Mouse (Mus musculus) hindbrain, embryonic 11.5 days (tissue): ENCODE measurements around the gene Ssc4d. TPM values are rescaled to one million over a fixed set of nuclear protein-coding genes. Genes with fewer than 3 reads are reported as not detected.

ENCODE experiments used
- ATAC-seq: fragments of 200-750 bp; cut with Nextera tagmentation; 2 replicates; pipeline ENCODE4 v1.8.0; 2017; ENCODE audit warnings: mild to moderate bottlenecking, moderate TSS enrichment, moderate library complexity; ENCODE audit not compliant: low FRiP score
- DNase-seq: peaks from one replicate; pipeline ENCODE4 v3.0.0-alpha.2; 2015; ENCODE audit warnings: low spot score
- H3K27ac ChIP-seq: fragments of 300-500 bp; sonication (generic); 2 replicates; pipeline ENCODE4 v1.5.1; 2014; ENCODE audit warnings: mild to moderate bottlenecking, low read depth, low read length
- H3K27me3 ChIP-seq: fragments of 300-500 bp; sonication (generic); 2 replicates; pipeline ENCODE4 v1.6.1; 2014; ENCODE audit warnings: mild to moderate bottlenecking, low read length, moderate library complexity, mixed read lengths; ENCODE audit not compliant: control insufficient read depth, insufficient read depth
- H3K36me3 ChIP-seq: fragments of 300-500 bp; sonication (generic); 2 replicates; pipeline ENCODE4 v1.6.1; 2014; ENCODE audit warnings: mild to moderate bottlenecking, low read length, moderate library complexity, mixed read lengths; ENCODE audit not compliant: control insufficient read depth, insufficient read depth
- H3K4me1 ChIP-seq: fragments of 300-500 bp; sonication (generic); replicated peaks from 2 replicates; pipeline ENCODE4 v1.6.1; 2014; ENCODE audit warnings: low read length, mixed read lengths; ENCODE audit not compliant: control insufficient read depth, insufficient read depth
- H3K4me2 ChIP-seq: fragments of 300-500 bp; sonication (generic); replicated peaks from 2 replicates; pipeline ENCODE4 v1.6.1; 2014; ENCODE audit warnings: mild to moderate bottlenecking, low read depth, low read length
- H3K4me3 ChIP-seq: fragments of 300-500 bp; sonication (generic); 2 replicates; pipeline ENCODE4 v1.5.1; 2014; ENCODE audit warnings: low read depth, low read length
- H3K9ac ChIP-seq: fragments of 300-500 bp; sonication (generic); 2 replicates; pipeline ENCODE4 v1.6.1; 2014; ENCODE audit warnings: low read depth, low read length
- H3K9me3 ChIP-seq: fragments of 300-500 bp; sonication (generic); 2 replicates; pipeline ENCODE4 v1.6.1; 2016; ENCODE audit warnings: low read length; ENCODE audit not compliant: control insufficient read depth
- WGBS: fragments of 180-500 bp; shearing (Covaris S2); extraction: QIAGEN DNeasy Blood & Tissue Kit; methylation state at CpG from one replicate; pipeline ENCODE4 v1.1.7; 2014; 5-methylcytosine and 5-hydroxymethylcytosine counted together
- polyA plus RNA-seq: library from polyadenylated mRNA; unstranded; fragments of >200 nt; fragmentation: Nextera tagmentation; extraction: Ambion mirVana; gene quantifications from 2 replicates; pipeline ENCODE4 v1.2.1, GENCODE M21; 2014

Gene Ssc4d
- polyA plus RNA-seq, 1 experiment from 2014 or later: 1.6 TPM

DNA sequence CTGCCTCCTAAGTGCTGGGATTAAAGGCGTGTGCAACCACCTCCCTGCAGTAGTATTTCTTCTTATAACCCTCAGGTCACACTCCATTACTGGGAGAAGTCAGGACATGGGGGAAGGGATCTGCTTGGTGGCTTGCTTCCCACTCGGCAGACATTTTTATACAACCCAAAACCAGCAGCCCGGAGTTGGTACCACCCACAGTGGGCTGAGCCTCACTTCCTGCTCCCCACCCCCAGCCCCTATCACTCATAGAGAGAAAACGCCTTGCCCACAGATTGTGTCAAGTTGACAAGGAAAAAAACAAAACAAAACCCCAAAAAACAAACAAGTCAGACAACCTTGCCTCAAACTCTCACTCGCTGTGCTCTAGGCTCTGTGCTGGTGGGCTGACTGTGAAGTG, 61.1 kb downstream of the Ssc4d start:
- no peak overlapping the region for H3K9ac ChIP-seq
- no peak overlapping the region for H3K27ac ChIP-seq
- ATAC-seq (no peak), DNase-seq (no peak)
- H3K9me3 ChIP-seq: no peaks in the 10 kb centered on the region
- H3K36me3 ChIP-seq: peaks cover 18% of the 10 kb centered on the region
- H3K4me2 ChIP-seq: no peak overlapping the region
- no peaks in the 10 kb centered on the region for H3K27me3 ChIP-seq
- H3K4me1 ChIP-seq: no peaks in the 10 kb centered on the region
- H3K4me3 ChIP-seq: no peak overlapping the region
- 90% methylated on average over 5 of the region's 5 CpGs for WGBS

DNA sequence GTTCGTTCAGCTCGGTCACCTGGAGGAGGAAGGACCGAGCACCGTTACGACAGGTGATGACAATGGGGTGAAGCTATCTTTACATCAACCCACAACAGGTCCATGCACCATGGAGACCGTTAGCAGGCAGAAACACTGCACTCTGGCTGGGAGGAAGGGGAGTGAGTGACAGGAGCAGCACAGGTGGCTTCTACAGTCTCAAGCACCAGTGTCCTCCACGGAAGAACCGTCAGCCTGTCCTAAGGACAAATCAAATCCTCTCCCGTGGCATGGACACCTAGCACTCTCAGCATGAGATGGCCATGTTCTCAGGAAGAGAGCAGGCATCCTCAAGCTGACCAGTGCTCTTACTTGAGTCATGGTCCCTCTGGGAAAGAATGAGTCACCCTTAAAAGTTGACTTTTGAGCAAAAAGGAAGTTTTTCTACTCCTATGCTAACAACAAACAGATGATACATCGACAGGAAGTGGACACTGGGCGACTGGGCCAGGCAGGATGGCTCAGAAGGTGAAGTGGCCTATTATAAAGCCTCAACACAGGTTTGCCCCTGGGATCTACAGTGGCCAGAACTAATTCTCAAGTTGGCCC, 62.6 kb downstream of the Ssc4d start:
- no peak overlapping the region for H3K27ac ChIP-seq
- no peak for DNase-seq
- WGBS: 88% methylated on average over 11 of the region's 11 CpGs
- H3K9me3 ChIP-seq: no peaks in the 10 kb centered on the region
- H3K4me1 ChIP-seq: no peaks in the 10 kb centered on the region
- ATAC-seq: no peak
- H3K4me2 ChIP-seq: no peak overlapping the region
- H3K9ac ChIP-seq: no peak overlapping the region
- H3K4me3 ChIP-seq: no peak overlapping the region
- no peaks in the 10 kb centered on the region for H3K27me3 ChIP-seq
- H3K36me3 ChIP-seq: peaks cover 16% of the 10 kb centered on the region

DNA sequence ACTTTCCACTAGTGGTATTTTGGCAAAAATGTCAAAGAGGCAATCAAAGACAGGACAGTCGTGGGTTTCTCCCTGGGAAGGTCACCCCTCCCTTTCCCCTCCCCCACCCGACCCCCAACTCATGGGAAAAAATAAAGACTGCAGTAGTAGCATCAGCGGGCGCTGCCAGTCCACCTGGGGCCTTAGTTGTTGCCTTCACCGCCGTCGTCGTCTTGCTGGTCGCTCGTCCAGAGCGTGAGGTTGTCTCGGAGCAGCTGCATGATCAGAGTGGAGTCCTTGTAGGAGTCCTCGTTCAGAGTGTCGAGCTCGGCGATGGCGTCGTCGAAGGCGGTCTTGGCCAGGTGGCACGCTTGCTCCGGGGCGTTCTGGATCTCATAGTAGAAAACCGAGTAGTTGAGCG, 63.5 kb downstream of the Ssc4d start:
- no peaks in the 10 kb centered on the region for H3K27me3 ChIP-seq
- DNase-seq (no peak), ATAC-seq (no peak)
- H3K4me2 ChIP-seq: no peak overlapping the region
- no peak overlapping the region for H3K4me3 ChIP-seq
- H3K9ac ChIP-seq: no peak overlapping the region
- no peaks in the 10 kb centered on the region for H3K4me1 ChIP-seq
- peaks cover 16% of the 10 kb centered on the region for H3K36me3 ChIP-seq
- no peaks in the 10 kb centered on the region for H3K9me3 ChIP-seq
- 91% methylated on average over 25 of the region's 25 CpGs for WGBS
- no peak overlapping the region for H3K27ac ChIP-seq

Other genes with a start within 250 kb of the Ssc4d start
- gene Tmem120a, start 230.1 kb downstream of the Ssc4d start, polyA plus RNA-seq: 62.5 and 70.0 TPM in 2 replicates
- 0.36 and 0.54 TPM in 2 replicates for gene Styxl1, start 196.1 kb downstream of the Ssc4d start, polyA plus RNA-seq
- 620 and 621 TPM in 2 replicates for gene Mdh2, start 196.1 kb downstream of the Ssc4d start, polyA plus RNA-seq
- 33.2 and 39.8 TPM in 2 replicates for gene Srrm3, start 167.6 kb downstream of the Ssc4d start, polyA plus RNA-seq
- gene Hspb1, start 86.6 kb downstream of the Ssc4d start, polyA plus RNA-seq: 16.6 and 26.1 TPM in 2 replicates
- 204 and 208 TPM in 2 replicates for gene Ywhag, start 39.9 kb downstream of the Ssc4d start, polyA plus RNA-seq
- not detected in 2 replicates for gene Zp3, start 5.6 kb upstream of the Ssc4d start, polyA plus RNA-seq
- gene Dtx2, start 20.3 kb upstream of the Ssc4d start, polyA plus RNA-seq: 21.6 and 23.5 TPM in 2 replicates
- gene Upk3b, start 64.0 kb upstream of the Ssc4d start, polyA plus RNA-seq: 0.11 and 0.45 TPM in 2 replicates
- gene Upk3bl, start 80.0 kb upstream of the Ssc4d start, polyA plus RNA-seq: 2.4 and 2.7 TPM in 2 replicates
- 5.2 and 6.1 TPM in 2 replicates for gene Rasa4, start 109.4 kb upstream of the Ssc4d start, polyA plus RNA-seq
- 238 and 247 TPM in 2 replicates for gene Polr2j, start 142.1 kb upstream of the Ssc4d start, polyA plus RNA-seq
- gene Lrwd1, start 161.5 kb upstream of the Ssc4d start, polyA plus RNA-seq: 34.7 and 37.5 TPM in 2 replicates
- gene Alkbh4, start 161.6 kb upstream of the Ssc4d start, polyA plus RNA-seq: 18.8 and 20.3 TPM in 2 replicates
- gene Orai2, start 196.2 kb upstream of the Ssc4d start, polyA plus RNA-seq: 8.2 and 8.3 TPM in 2 replicates
- 86.1 and 87.6 TPM in 2 replicates for gene Prkrip1, start 224.4 kb upstream of the Ssc4d start, polyA plus RNA-seq